Mouse (Mus musculus): ENCODE data around the gene Padi4.

DNA sequence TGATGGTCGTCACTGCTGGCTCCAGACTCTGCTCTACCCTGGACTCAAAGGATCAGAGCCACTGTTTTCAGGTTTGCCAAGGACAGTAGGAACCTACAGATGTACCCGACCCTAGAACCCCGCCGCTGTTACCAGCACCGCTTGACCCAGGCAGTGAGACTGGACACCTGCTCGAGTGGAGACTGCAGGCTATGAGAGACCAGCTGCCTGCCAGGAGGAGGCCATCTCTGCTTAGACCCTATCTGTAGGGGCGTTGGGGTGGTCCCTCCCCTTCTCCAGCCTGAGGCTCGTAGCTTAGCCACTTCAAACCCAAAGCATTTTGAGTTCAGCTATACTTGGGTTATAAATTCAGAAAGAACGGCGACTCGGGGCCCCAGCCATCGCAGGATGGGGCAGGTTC lies 47.1 kb downstream of the Padi4 start:
- no peak for TF ChIP-seq POLR2A (IDR thresholded peaks at IDR 0.05; ENCODE audit: low read depth, low read length)
- no peak for TF ChIP-seq CTCF (conservative IDR thresholded peaks at IDR 0.05; ENCODE audit: insufficient read depth, insufficient read length, low read depth, low read length)

All from kidney, adult 2 months (tissue).